Mouse (Mus musculus): Measurements from ENCODE around the gene Pde6g. TPM values are rescaled to one million over a fixed set of nuclear protein-coding genes. Genes with fewer than 3 reads are reported as not detected.

Gene Pde6g
- total and polyA plus RNA-seq, 2 experiments: 0.46 to 1.8 TPM

- Histone ChIP-seq H3K27ac (replicated peaks; ENCODE audit: insufficient read depth, low read depth, low read length) (no peak overlapping the region), H3K4me3 (ENCODE audit: insufficient read depth, low read depth, low read length) (no peak overlapping the region), H3K4me1 (ENCODE audit: control insufficient read depth, insufficient read depth, low read length) (peaks cover 22% of the 10 kb centered on the region), H3K27me3 (ENCODE audit: control insufficient read depth, insufficient read depth, low read length) (no peaks in the 10 kb centered on the region), H3K36me3 (ENCODE audit: control insufficient read depth, insufficient read depth, low read length) (peaks cover 52% of the 10 kb centered on the region), H3K9ac (ENCODE audit: low read depth, low read length) (no peak overlapping the region), H3K79me2 (ENCODE audit: control insufficient read depth, insufficient read depth, low read length) (peaks cover 29% of the 10 kb centered on the region; the same call in 1 of the 2 replicates)
- 70% methylated on average over 3 of the region's 3 CpGs for WGBS
- DNase-seq (ENCODE audit: extremely low read depth, low read depth, low spot score): no peak
- TF ChIP-seq CTCF (IDR thresholded peaks at IDR 0.05; ENCODE audit: low read depth, low read length) (no peak), POLR2A (IDR thresholded peaks at IDR 0.05; ENCODE audit: extremely low read depth, insufficient read depth, low read length) (no peak)
Observed at GRCm38 (mm10) chr11:120426727-120427126, 26.6 kb downstream of the Pde6g start.

- peaks cover 23% of the 10 kb centered on the region; the same call in 1 of the 2 replicates for H3K79me2 ChIP-seq (ENCODE audit: control insufficient read depth, insufficient read depth, low read length)
- H3K9ac ChIP-seq (ENCODE audit: low read depth, low read length): no peak overlapping the region; the same call in 1 of the 2 replicates
- 53% methylated on average over 9 of the region's 9 CpGs for WGBS
- no peak overlapping the region for H3K4me3 ChIP-seq (ENCODE audit: insufficient read depth, low read depth, low read length)
- TF ChIP-seq CTCF (IDR thresholded peaks at IDR 0.05; ENCODE audit: low read depth, low read length): peak; percentile 75
- no peak for TF ChIP-seq POLR2A (IDR thresholded peaks at IDR 0.05; ENCODE audit: extremely low read depth, insufficient read depth, low read length)
- peak overlapping the region; percentile 81 for H3K27ac ChIP-seq (replicated peaks; ENCODE audit: insufficient read depth, low read depth, low read length)
- DNase-seq (ENCODE audit: extremely low read depth, low read depth, low spot score): peak; percentile 63
- peaks cover 28% of the 10 kb centered on the region for H3K4me1 ChIP-seq (ENCODE audit: control insufficient read depth, insufficient read depth, low read length)
- H3K36me3 ChIP-seq (ENCODE audit: control insufficient read depth, insufficient read depth, low read length): peaks cover 51% of the 10 kb centered on the region
- H3K27me3 ChIP-seq (ENCODE audit: control insufficient read depth, insufficient read depth, low read length): no peaks in the 10 kb centered on the region
Observed at GRCm38 (mm10) chr11:120423569-120424295, 29.6 kb downstream of the Pde6g start.

- TF ChIP-seq CTCF (IDR thresholded peaks at IDR 0.05; ENCODE audit: low read depth, low read length) (no peak), POLR2A (IDR thresholded peaks at IDR 0.05; ENCODE audit: extremely low read depth, insufficient read depth, low read length) (no peak)
- peak overlapping the region; percentile 49 for H3K9ac ChIP-seq (ENCODE audit: low read depth, low read length)
- H3K27me3 ChIP-seq (ENCODE audit: control insufficient read depth, insufficient read depth, low read length): no peaks in the 10 kb centered on the region
- H3K36me3 ChIP-seq (ENCODE audit: control insufficient read depth, insufficient read depth, low read length): peaks cover 51% of the 10 kb centered on the region
- 23% methylated on average over 13 of the region's 13 CpGs for WGBS
- DNase-seq (ENCODE audit: extremely low read depth, low read depth, low spot score): peak; percentile 98
- H3K27ac ChIP-seq (replicated peaks; ENCODE audit: insufficient read depth, low read depth, low read length): peak overlapping the region; percentile 96
- peaks cover 18% of the 10 kb centered on the region; the same call in 1 of the 2 replicates for H3K79me2 ChIP-seq (ENCODE audit: control insufficient read depth, insufficient read depth, low read length)
- H3K4me1 ChIP-seq (ENCODE audit: control insufficient read depth, insufficient read depth, low read length): peaks cover 28% of the 10 kb centered on the region
- H3K4me3 ChIP-seq (ENCODE audit: insufficient read depth, low read depth, low read length): no peak overlapping the region
Observed at GRCm38 (mm10) chr11:120422651-120423568, 30.4 kb downstream of the Pde6g start.

- H3K27me3 ChIP-seq (ENCODE audit: control insufficient read depth, insufficient read depth, low read length): no peaks in the 10 kb centered on the region
- H3K36me3 ChIP-seq (ENCODE audit: control insufficient read depth, insufficient read depth, low read length): peaks cover 55% of the 10 kb centered on the region
- peaks cover 10% of the 10 kb centered on the region; the same call in 1 of the 2 replicates for H3K79me2 ChIP-seq (ENCODE audit: control insufficient read depth, insufficient read depth, low read length)
- DNase-seq (ENCODE audit: extremely low read depth, low read depth, low spot score): no peak
- 100% methylated on average over 1 of the region's 1 CpGs for WGBS
- TF ChIP-seq POLR2A (IDR thresholded peaks at IDR 0.05; ENCODE audit: extremely low read depth, insufficient read depth, low read length): no peak
- TF ChIP-seq CTCF (IDR thresholded peaks at IDR 0.05; ENCODE audit: low read depth, low read length): no peak
- H3K27ac ChIP-seq (replicated peaks; ENCODE audit: insufficient read depth, low read depth, low read length): no peak overlapping the region
- peaks cover 21% of the 10 kb centered on the region for H3K4me1 ChIP-seq (ENCODE audit: control insufficient read depth, insufficient read depth, low read length)
- no peak overlapping the region for H3K4me3 ChIP-seq (ENCODE audit: insufficient read depth, low read depth, low read length)
- no peak overlapping the region for H3K9ac ChIP-seq (ENCODE audit: low read depth, low read length)
Observed at GRCm38 (mm10) chr11:120418592-120418991, 34.7 kb downstream of the Pde6g start.

- no peak overlapping the region for H3K4me3 ChIP-seq (ENCODE audit: insufficient read depth, low read depth, low read length)
- WGBS: 87% methylated on average over 7 of the region's 7 CpGs
- no peak overlapping the region for H3K27ac ChIP-seq (replicated peaks; ENCODE audit: insufficient read depth, low read depth, low read length)
- no peak for TF ChIP-seq POLR2A (IDR thresholded peaks at IDR 0.05; ENCODE audit: extremely low read depth, insufficient read depth, low read length)
- TF ChIP-seq CTCF (IDR thresholded peaks at IDR 0.05; ENCODE audit: low read depth, low read length): no peak
- peaks cover 61% of the 10 kb centered on the region for H3K36me3 ChIP-seq (ENCODE audit: control insufficient read depth, insufficient read depth, low read length)
- peaks cover 17% of the 10 kb centered on the region for H3K4me1 ChIP-seq (ENCODE audit: control insufficient read depth, insufficient read depth, low read length)
- H3K9ac ChIP-seq (ENCODE audit: low read depth, low read length): no peak overlapping the region
- no peaks in the 10 kb centered on the region for H3K27me3 ChIP-seq (ENCODE audit: control insufficient read depth, insufficient read depth, low read length)
- H3K79me2 ChIP-seq (ENCODE audit: control insufficient read depth, insufficient read depth, low read length): peaks cover 10% of the 10 kb centered on the region; the same call in 1 of the 2 replicates
- no peak for DNase-seq (ENCODE audit: extremely low read depth, low read depth, low spot score)
Observed at GRCm38 (mm10) chr11:120417852-120418251, 35.4 kb downstream of the Pde6g start.

Measured in liver, adult 2 months (tissue).